Mouse (Mus musculus) left cerebral cortex, postnatal 25 days (tissue): ENCODE results near the gene Gm10309. TPM values are rescaled to one million over a fixed set of nuclear protein-coding genes. Genes with fewer than 3 reads are reported as not detected.

Experiments
- DNase-seq, 2 experiments: peaks; one replicate each; pipeline ENCODE4 v3.0.0; 2022; ENCODE audit warnings: low spot score in 2 of 2, mixed read lengths in 1 of 2
- intact Hi-C: fragments of 180-260 bp; cut with DNase I; formaldehyde crosslinking; loops from one replicate; pipeline ENCODE4 v1.15.1; 2025
- total RNA-seq, 2 experiments: library from RNA; stranded (reverse); gene quantifications; 2 replicates each; pipeline ENCODE4 v1.2.3; 2021

Gene Gm10309
- total RNA-seq: not detected

DNA sequence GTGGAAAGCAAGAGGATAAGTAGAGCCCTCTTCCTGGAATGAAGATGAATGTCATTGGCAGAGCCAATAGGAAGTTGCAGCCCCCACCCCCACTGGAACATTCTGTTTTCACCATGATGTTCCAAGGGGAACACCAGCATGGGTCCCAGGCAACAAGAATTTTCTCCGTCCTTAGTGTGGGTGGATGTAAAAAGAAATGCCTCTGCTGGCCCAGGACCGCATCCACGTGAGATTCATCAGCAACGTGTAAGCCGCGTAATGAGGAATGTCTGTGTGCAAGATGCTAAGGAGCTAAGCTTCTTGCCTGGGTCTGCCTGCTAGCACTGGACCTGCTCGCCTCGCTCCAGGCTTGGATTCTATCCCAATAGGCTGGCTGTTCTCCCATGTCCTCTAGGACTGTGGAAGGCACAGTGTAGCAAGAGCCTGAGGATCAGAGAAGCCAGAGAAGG lies at the start of gene Gm10309:
Gm10309 (minus strand) TSS at position 50 of the 449 bp plus-strand sequence.
- peak; percentile 36 to 51 for DNase-seq
- intact Hi-C loops: no loop called here

DNA sequence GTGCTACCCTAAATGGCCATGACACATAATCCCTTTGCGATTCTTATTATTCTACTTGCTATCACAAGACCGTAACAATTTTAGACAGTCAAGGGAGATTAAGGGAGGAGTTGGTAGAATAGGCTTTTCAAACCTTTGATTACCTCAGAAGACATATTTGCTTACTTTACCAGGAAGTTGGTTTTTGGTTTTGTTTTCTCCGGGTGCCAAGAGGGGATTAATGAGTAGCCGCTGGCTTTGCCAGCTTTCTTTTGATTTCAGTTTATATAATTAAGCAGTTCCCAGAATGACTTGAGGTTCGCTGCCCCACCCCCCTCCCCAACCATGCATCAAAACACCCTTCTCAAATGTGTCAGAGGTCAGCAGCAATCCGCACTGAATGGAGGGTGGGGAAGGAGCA lies 47.0 kb upstream of the Gm10309 start:
- DNase-seq: no peak
- intact Hi-C loops: no loop called here

GRCm38 (mm10) chr17:86551561-86551960 lies 46.5 kb upstream of the Gm10309 start:
- intact Hi-C loops: no loop called here
- DNase-seq: no peak

- no peak for DNase-seq
- intact Hi-C loops: no loop called here
These were observed 44.1 kb upstream of the Gm10309 start for GRCm38 (mm10) chr17:86549128-86549527.

- no peak for DNase-seq
- intact Hi-C loops: no loop called here
These were observed 41.5 kb upstream of the Gm10309 start for GRCm38 (mm10) chr17:86546529-86546928.

- no peak for DNase-seq
- intact Hi-C loops: loop anchor here (5.0 kb wide), 1 partner anchor 212 kb away; the partner anchor contains the start of gene Epas1
These were observed 34.9 kb upstream of the Gm10309 start for GRCm38 (mm10) chr17:86539881-86540430.

GRCm38 (mm10) chr17:86535827-86536656 lies 31.0 kb upstream of the Gm10309 start:
- DNase-seq: peak; percentile 88 to 94
- intact Hi-C loops: loop anchor here (2.0 to 5.0 kb wide), 3 partner anchors 216 to 371 kb away; partner anchors contain the start of gene Epas1

- intact Hi-C loops: loop anchor here (2.0 to 5.0 kb wide), 2 partner anchors 217 to 278 kb away; partner anchors contain the start of gene Epas1
- DNase-seq: no peak
These were observed 30.1 kb upstream of the Gm10309 start for GRCm38 (mm10) chr17:86535096-86535495.

- intact Hi-C loops: no loop called here
- no peak for DNase-seq
These were observed 28.5 kb upstream of the Gm10309 start for GRCm38 (mm10) chr17:86533549-86533851.

GRCm38 (mm10) chr17:86532783-86533548 lies 27.9 kb upstream of the Gm10309 start:
- intact Hi-C loops: no loop called here
- no peak for DNase-seq

DNA sequence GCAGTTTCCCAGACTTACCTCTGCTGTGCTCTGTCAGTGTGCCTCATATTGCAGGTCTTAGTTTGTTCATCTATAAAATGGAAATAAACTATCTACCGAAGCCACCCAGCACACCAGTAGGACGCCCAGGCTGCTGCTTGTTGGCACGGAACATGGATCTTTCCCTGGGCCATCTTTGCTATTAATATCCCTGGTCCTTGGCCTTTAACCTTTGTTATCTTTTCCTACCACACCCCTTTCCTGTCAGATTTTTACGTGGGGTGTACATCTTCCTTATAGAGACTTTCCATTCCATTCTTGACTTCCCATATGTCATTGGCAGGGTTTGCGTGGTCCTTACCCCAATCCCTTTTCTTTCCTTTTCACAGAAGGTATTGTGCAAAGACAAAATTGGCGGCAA lies 26.2 kb upstream of the Gm10309 start:
- intact Hi-C loops: no loop called here
- no peak for DNase-seq

GRCm38 (mm10) chr17:86529411-86529810 lies 24.4 kb upstream of the Gm10309 start:
- DNase-seq: no peak
- intact Hi-C loops: no loop called here

- intact Hi-C loops: no loop called here
- no peak for DNase-seq
These were observed 24.0 kb upstream of the Gm10309 start for GRCm38 (mm10) chr17:86529003-86529402.

- intact Hi-C loops: no loop called here
- DNase-seq: no peak
These were observed 22.3 kb upstream of the Gm10309 start for GRCm38 (mm10) chr17:86527298-86527697.

DNA sequence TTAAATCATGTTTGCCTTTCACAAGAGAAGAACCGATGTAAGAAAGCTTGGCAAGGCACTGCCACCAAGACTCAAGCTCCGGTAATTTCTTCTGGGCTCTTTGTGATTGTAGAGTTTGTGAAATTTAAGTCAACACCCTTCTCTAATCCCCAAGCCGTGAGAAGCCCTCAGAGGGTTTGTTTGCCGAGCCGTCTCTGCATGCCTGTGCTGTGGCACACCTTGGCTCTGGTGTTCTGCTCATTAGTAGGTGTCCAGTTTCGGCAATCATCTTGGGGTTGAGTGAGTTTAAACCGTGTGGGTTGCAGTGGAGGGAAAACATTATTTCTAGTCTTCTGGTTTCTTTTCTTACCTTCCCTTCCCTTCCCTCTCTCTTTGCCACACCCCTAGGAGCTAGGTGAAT lies 21.0 kb upstream of the Gm10309 start:
- intact Hi-C loops: no loop called here
- no peak for DNase-seq

DNA sequence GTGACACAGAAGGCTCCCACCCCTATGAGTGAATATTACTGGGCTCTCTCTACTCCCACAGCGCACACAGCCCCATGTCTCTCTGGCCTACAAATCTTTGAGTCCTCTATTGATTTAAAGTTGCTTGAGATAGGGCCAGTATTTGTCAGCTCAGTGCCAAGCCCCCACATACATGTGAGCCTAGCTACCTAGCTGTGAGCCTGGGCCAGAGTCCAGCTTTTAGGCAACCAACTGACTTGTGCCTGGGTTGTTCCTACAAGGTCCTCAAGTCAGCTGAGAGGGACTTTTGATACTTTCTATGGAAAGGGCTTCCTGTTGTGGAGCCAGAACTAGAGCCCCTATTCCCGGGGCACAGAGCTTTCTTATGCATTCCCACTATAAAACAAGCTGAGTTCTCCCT lies 20.0 kb upstream of the Gm10309 start:
- DNase-seq: no peak
- intact Hi-C loops: no loop called here

GRCm38 (mm10) chr17:86523843-86524242 lies 18.8 kb upstream of the Gm10309 start:
- no peak for DNase-seq
- intact Hi-C loops: no loop called here

GRCm38 (mm10) chr17:86523374-86523773 lies 18.3 kb upstream of the Gm10309 start:
- intact Hi-C loops: no loop called here
- DNase-seq: no peak

GRCm38 (mm10) chr17:86522649-86523048 lies 17.6 kb upstream of the Gm10309 start:
- intact Hi-C loops: no loop called here
- DNase-seq: no peak

- intact Hi-C loops: no loop called here
- DNase-seq: no peak
These were observed 16.2 kb upstream of the Gm10309 start for GRCm38 (mm10) chr17:86521252-86521651.
